Mouse (Mus musculus): ENCODE measurements at regions not wholly inside any gene's neighbourhood (a gene's known extent, or its start where the extent isn't known, plus 50 kb on each side); places are given as distances from the start of the nearest gene placed in this dataset.

DNA sequence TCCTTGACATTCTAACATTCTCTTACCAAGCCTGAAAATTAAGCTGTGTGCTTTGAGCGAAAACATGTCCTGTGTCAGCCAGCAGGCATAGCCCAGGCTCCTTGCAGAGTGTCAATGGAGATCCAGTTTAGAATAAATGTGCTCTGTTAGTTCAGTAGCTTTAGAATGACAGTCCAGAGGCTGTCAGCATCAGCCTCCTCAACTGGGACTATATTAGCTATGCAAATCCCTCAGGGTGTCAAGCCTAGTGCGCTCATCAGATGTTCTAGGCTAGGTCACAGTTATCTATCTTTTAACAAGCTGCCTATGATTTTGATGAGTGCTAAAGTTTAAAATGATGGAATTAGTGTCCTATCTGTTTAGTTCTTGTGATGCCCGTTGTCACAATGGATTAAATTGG lies 281.7 kb upstream of the Btbd3 start:
- WGBS: 63% methylated on average over 3 of the region's 3 CpGs
- H3K9ac ChIP-seq: no peak overlapping the region

DNA sequence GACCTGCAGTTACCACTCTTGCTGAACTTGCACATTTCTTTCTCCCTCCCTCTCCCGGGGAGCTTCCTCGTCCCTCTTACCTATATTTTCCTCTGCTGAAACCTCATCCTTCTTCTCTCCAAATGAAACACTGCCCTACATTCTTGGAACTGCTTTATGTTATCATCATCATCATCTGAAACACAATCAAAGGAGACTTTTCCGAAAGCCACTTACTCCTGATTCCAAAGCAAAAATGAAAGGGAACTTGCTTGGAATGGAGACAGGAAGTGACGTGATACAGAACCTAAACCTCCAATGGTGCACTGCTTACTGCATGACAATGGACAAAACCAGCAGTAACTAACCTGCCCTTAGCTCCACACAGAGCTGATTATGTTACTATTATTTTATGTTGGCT lies 287.2 kb upstream of the Btbd3 start:
- Histone ChIP-seq H3K9ac (no peak overlapping the region), H3K4me2 (no peak overlapping the region), H3K27me3 (replicated peaks) (no peaks in the 10 kb centered on the region), H3K4me1 (replicated peaks) (no peaks in the 10 kb centered on the region), H3K36me3 (no peaks in the 10 kb centered on the region), H3K4me3 (no peak overlapping the region), H3K27ac (ENCODE audit: poor library complexity, severe bottlenecking) (no peak overlapping the region), H3K9me3 (replicated peaks) (no peaks in the 10 kb centered on the region)
- 67% methylated on average over 4 of the region's 4 CpGs for WGBS
- no peak for ATAC-seq (ENCODE audit: insufficient number of reproducible peaks, low FRiP score)

More for the DNA sequence above, 281.7 kb upstream of the Btbd3 start:
- H3K27ac ChIP-seq (ENCODE audit: poor library complexity, severe bottlenecking): no peak overlapping the region
- no peaks in the 10 kb centered on the region for H3K4me1 ChIP-seq (replicated peaks)
- H3K36me3 ChIP-seq: no peaks in the 10 kb centered on the region
- H3K4me3 ChIP-seq: no peak overlapping the region
- H3K4me2 ChIP-seq: no peak overlapping the region
- no peak for ATAC-seq (ENCODE audit: insufficient number of reproducible peaks, low FRiP score)
- H3K9me3 ChIP-seq (replicated peaks): no peaks in the 10 kb centered on the region
- no peaks in the 10 kb centered on the region for H3K27me3 ChIP-seq (replicated peaks)

- no peaks in the 10 kb centered on the region for H3K4me1 ChIP-seq (replicated peaks)
- no peak overlapping the region for H3K4me3 ChIP-seq
- WGBS: 61% methylated on average over 10 of the region's 10 CpGs
- ATAC-seq (ENCODE audit: insufficient number of reproducible peaks, low FRiP score): no peak
- no peaks in the 10 kb centered on the region for H3K36me3 ChIP-seq
- H3K9me3 ChIP-seq (replicated peaks): no peaks in the 10 kb centered on the region
- no peak overlapping the region for H3K9ac ChIP-seq
- H3K27ac ChIP-seq (ENCODE audit: poor library complexity, severe bottlenecking): no peak overlapping the region
- no peak overlapping the region for H3K4me2 ChIP-seq
- no peaks in the 10 kb centered on the region for H3K27me3 ChIP-seq (replicated peaks)
These were observed 289.8 kb upstream of the Btbd3 start for GRCm38 (mm10) chr2:137966460-137967076.

DNA sequence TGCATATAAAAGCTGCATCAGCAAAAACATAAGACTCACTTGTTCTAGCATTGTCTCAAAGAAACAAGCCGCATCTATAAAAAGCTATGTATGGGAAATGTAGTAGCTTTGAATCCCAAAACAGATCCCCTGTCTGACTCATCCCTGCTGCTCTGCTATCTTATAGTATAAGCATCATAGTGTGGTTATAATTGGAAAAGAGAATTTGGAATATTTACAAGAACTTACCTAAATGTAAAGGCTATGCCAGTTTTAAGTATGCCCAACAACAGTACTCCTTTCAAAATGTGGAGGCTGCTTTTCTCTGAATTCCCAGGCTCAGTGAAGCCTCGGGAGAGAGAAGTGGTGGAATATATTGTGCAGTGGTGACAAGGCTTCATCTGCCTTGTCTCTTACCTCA lies 301.5 kb upstream of the Btbd3 start:
- Histone ChIP-seq H3K4me1 (replicated peaks) (no peaks in the 10 kb centered on the region), H3K36me3 (no peaks in the 10 kb centered on the region), H3K9ac (no peak overlapping the region), H3K4me3 (no peak overlapping the region), H3K9me3 (replicated peaks) (no peaks in the 10 kb centered on the region), H3K4me2 (no peak overlapping the region), H3K27me3 (replicated peaks) (no peaks in the 10 kb centered on the region), H3K27ac (ENCODE audit: poor library complexity, severe bottlenecking) (no peak overlapping the region)
- no peak for ATAC-seq (ENCODE audit: insufficient number of reproducible peaks, low FRiP score)
- WGBS: 84% methylated on average over 2 of the region's 2 CpGs

DNA sequence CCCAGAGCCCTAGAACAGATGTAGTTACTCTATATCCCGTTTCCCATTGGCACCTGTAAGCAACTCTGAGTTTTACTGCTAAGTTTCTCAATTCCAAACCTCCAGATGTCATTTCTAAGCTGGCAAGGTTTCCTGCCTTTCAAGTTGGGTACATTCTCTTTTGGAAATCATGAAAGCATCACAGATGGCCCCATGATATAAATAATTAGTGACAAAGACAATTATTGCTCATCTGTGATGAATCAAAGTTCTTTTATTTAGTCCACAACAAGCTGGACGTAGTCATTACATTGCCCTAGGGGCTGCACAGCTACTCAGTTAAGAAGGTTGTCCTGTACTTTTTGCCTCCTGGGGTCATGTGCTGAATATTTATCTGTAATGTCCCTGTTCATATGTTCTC lies 303.2 kb upstream of the Btbd3 start:
- Histone ChIP-seq H3K4me3 (no peak overlapping the region), H3K9ac (no peak overlapping the region), H3K27ac (ENCODE audit: poor library complexity, severe bottlenecking) (no peak overlapping the region), H3K27me3 (replicated peaks) (no peaks in the 10 kb centered on the region), H3K4me1 (replicated peaks) (no peaks in the 10 kb centered on the region), H3K36me3 (no peaks in the 10 kb centered on the region), H3K9me3 (replicated peaks) (no peaks in the 10 kb centered on the region), H3K4me2 (no peak overlapping the region)
- ATAC-seq (ENCODE audit: insufficient number of reproducible peaks, low FRiP score): no peak
- 80% methylated on average over 2 of the region's 2 CpGs for WGBS

GRCm38 (mm10) chr2:137951942-137952341 lies 304.4 kb upstream of the Btbd3 start:
- H3K9ac ChIP-seq: no peak overlapping the region
- H3K4me3 ChIP-seq: no peak overlapping the region
- H3K4me1 ChIP-seq (replicated peaks): no peaks in the 10 kb centered on the region
- no peaks in the 10 kb centered on the region for H3K27me3 ChIP-seq (replicated peaks)
- no peak overlapping the region for H3K4me2 ChIP-seq
- H3K36me3 ChIP-seq: no peaks in the 10 kb centered on the region
- ATAC-seq (ENCODE audit: insufficient number of reproducible peaks, low FRiP score): no peak
- no peak overlapping the region for H3K27ac ChIP-seq (ENCODE audit: poor library complexity, severe bottlenecking)
- 80% methylated on average over 3 of the region's 3 CpGs for WGBS
- H3K9me3 ChIP-seq (replicated peaks): no peaks in the 10 kb centered on the region

DNA sequence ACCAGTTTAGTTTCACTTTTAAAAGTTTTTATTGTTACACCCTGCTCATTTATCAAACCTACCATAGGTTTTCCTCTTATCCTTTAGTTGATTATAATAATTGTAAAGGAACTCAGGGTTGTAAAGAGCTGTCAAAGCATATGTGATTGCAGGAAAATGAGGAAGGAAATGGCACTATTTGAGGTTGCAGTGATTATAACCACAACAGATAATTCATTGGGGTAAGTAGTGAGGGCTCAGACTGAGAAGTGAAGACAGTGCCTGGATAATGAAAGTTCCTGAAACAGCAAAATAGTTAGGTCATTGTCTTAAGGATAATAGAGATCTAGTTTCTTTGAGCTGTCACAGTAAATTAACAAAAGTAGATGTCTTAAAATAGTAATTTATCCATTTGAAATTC lies 305.4 kb upstream of the Btbd3 start:
- Histone ChIP-seq H3K4me3 (no peak overlapping the region), H3K4me2 (no peak overlapping the region), H3K4me1 (replicated peaks) (no peaks in the 10 kb centered on the region), H3K9ac (no peak overlapping the region), H3K27me3 (replicated peaks) (no peaks in the 10 kb centered on the region), H3K9me3 (replicated peaks) (no peaks in the 10 kb centered on the region), H3K36me3 (no peaks in the 10 kb centered on the region), H3K27ac (ENCODE audit: poor library complexity, severe bottlenecking) (no peak overlapping the region)
- no peak for ATAC-seq (ENCODE audit: insufficient number of reproducible peaks, low FRiP score)

- no peaks in the 10 kb centered on the region for H3K9me3 ChIP-seq (replicated peaks)
- H3K9ac ChIP-seq: no peak overlapping the region
- H3K36me3 ChIP-seq: no peaks in the 10 kb centered on the region
- no peak overlapping the region for H3K27ac ChIP-seq (ENCODE audit: poor library complexity, severe bottlenecking)
- H3K4me2 ChIP-seq: no peak overlapping the region
- WGBS: 5% methylated on average over 7 of the region's 7 CpGs
- H3K4me1 ChIP-seq (replicated peaks): peaks cover 11% of the 10 kb centered on the region
- ATAC-seq (ENCODE audit: insufficient number of reproducible peaks, low FRiP score): no peak
- no peak overlapping the region for H3K4me3 ChIP-seq
- H3K27me3 ChIP-seq (replicated peaks): no peaks in the 10 kb centered on the region
These were observed 313.6 kb upstream of the Btbd3 start for GRCm38 (mm10) chr2:137942753-137943152.

- no peak overlapping the region for H3K4me2 ChIP-seq
- H3K27me3 ChIP-seq (replicated peaks): no peaks in the 10 kb centered on the region
- H3K27ac ChIP-seq (ENCODE audit: poor library complexity, severe bottlenecking): no peak overlapping the region
- 75% methylated on average over 3 of the region's 3 CpGs for WGBS
- no peak overlapping the region for H3K9ac ChIP-seq
- no peaks in the 10 kb centered on the region for H3K36me3 ChIP-seq
- H3K4me3 ChIP-seq: no peak overlapping the region
- H3K9me3 ChIP-seq (replicated peaks): no peaks in the 10 kb centered on the region
- ATAC-seq (ENCODE audit: insufficient number of reproducible peaks, low FRiP score): no peak
- H3K4me1 ChIP-seq (replicated peaks): peaks cover 11% of the 10 kb centered on the region
These were observed 316.8 kb upstream of the Btbd3 start for GRCm38 (mm10) chr2:137939591-137939990.

GRCm38 (mm10) chr2:137938831-137939480 lies 317.4 kb upstream of the Btbd3 start:
- ATAC-seq (ENCODE audit: insufficient number of reproducible peaks, low FRiP score): peak; percentile 61; the same call in 1 of the 2 replicates
- H3K9me3 ChIP-seq (replicated peaks): no peaks in the 10 kb centered on the region
- H3K36me3 ChIP-seq: no peaks in the 10 kb centered on the region
- H3K4me2 ChIP-seq: peak overlapping the region; percentile 16; the same call in 1 of the 2 replicates
- H3K9ac ChIP-seq: no peak overlapping the region
- H3K4me3 ChIP-seq: no peak overlapping the region
- peaks cover 11% of the 10 kb centered on the region for H3K4me1 ChIP-seq (replicated peaks)
- WGBS: 18% methylated on average over 7 of the region's 7 CpGs
- H3K27ac ChIP-seq (ENCODE audit: poor library complexity, severe bottlenecking): peak overlapping the region; percentile 51; the same call in 1 of the 2 replicates
- H3K27me3 ChIP-seq (replicated peaks): no peaks in the 10 kb centered on the region

DNA sequence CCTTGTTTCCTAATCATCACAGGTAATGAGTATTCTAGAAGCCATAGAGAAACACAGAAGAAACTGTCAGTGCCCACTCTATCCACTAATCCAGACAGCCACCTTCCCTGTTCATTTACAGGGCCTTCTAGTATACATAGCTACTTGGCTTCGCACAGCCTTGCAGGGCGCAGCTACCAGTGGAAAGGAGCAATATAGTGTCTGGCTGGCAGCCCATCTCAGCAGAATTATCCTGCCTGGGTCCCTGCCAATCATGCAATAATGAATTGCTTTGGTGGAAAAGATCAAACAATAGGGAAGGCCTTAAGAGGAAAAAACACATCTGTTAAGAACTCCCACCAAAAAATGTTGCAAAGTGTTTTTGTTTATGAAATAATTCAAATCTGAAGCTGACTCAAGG lies 319.8 kb upstream of the Btbd3 start:
- no peak for ATAC-seq (ENCODE audit: insufficient number of reproducible peaks, low FRiP score)
- no peaks in the 10 kb centered on the region for H3K36me3 ChIP-seq
- H3K4me2 ChIP-seq: no peak overlapping the region
- no peaks in the 10 kb centered on the region for H3K27me3 ChIP-seq (replicated peaks)
- no peaks in the 10 kb centered on the region for H3K9me3 ChIP-seq (replicated peaks)
- 79% methylated on average over 2 of the region's 2 CpGs for WGBS
- no peak overlapping the region for H3K4me3 ChIP-seq
- H3K27ac ChIP-seq (ENCODE audit: poor library complexity, severe bottlenecking): no peak overlapping the region
- peaks cover 11% of the 10 kb centered on the region for H3K4me1 ChIP-seq (replicated peaks)
- no peak overlapping the region for H3K9ac ChIP-seq

DNA sequence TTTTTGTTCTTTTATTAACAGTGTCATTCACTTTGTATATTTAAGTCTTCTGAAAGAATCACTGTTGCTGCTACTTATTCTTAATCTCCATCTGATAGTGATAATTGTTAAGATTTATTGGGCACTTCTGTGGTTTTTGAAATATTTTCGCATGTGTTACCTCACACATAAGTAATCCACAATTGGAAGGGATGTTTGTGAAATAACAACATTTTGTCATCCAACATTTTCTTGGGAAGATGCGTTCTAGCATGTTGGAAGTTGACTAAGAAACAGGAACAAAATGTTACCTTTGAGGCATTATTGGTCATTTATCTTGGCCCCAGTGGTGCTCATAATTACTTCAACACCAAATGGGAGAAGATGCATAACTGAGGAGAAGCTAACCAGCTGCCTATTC lies 323.4 kb upstream of the Btbd3 start:
- no peak overlapping the region for H3K27ac ChIP-seq (ENCODE audit: poor library complexity, severe bottlenecking)
- ATAC-seq (ENCODE audit: insufficient number of reproducible peaks, low FRiP score): no peak
- H3K4me2 ChIP-seq: no peak overlapping the region
- H3K36me3 ChIP-seq: no peaks in the 10 kb centered on the region
- 87% methylated on average over 2 of the region's 2 CpGs for WGBS
- peaks cover 3% of the 10 kb centered on the region; the same call in 1 of the 2 replicates for H3K4me1 ChIP-seq (replicated peaks)
- H3K4me3 ChIP-seq: no peak overlapping the region
- H3K9ac ChIP-seq: no peak overlapping the region
- H3K27me3 ChIP-seq (replicated peaks): no peaks in the 10 kb centered on the region
- no peaks in the 10 kb centered on the region for H3K9me3 ChIP-seq (replicated peaks)

Data from heart, embryonic 12.5 days (tissue).